Mouse (Mus musculus) olfactory bulb, adult 2 months (tissue): ENCODE measurements at regions not wholly inside any gene's neighbourhood (a gene's known extent, or its start where the extent isn't known, plus 50 kb on each side); places are given as distances from the start of the nearest gene placed in this dataset.
"Not testable (repeated sequence)": the region's sequence is repeated elsewhere in the genome, so short reads cannot be mapped to it uniquely, and the experiment has no call there.

Experiments used
- H3K27ac ChIP-seq: fragments of 200-500 bp; 2 replicates; pipeline ENCODE4 v1.5.1; 2012; ENCODE audit warnings: low read depth, low read length; ENCODE audit not compliant: insufficient read depth
- H3K4me1 ChIP-seq: fragments of 200-500 bp; 2 replicates; pipeline ENCODE4 v1.6.1; 2012; ENCODE audit warnings: low read length; ENCODE audit not compliant: control insufficient read depth, insufficient read depth
- H3K4me3 ChIP-seq: fragments of 200-500 bp; 2 replicates; pipeline ENCODE4 v1.5.1; 2012; ENCODE audit warnings: mild to moderate bottlenecking, low read depth, low read length, moderate library complexity; ENCODE audit not compliant: insufficient read depth
- CTCF ChIP-seq: fragments of 200-500 bp; IDR thresholded peaks from 2 replicates; pipeline ENCODE4 v1.5.1; 2012; ENCODE audit warnings: low read depth, mild to moderate bottlenecking, low read length, moderate library complexity; ENCODE audit not compliant: insufficient read depth
- POLR2A ChIP-seq: fragments of 200-500 bp; IDR thresholded peaks from 2 replicates; pipeline ENCODE4 v1.6.1; 2012; ENCODE audit warnings: mild to moderate bottlenecking, low read depth, low read length, moderate library complexity; ENCODE audit not compliant: insufficient read depth
- WGBS: fragments of 180-500 bp; shearing (Covaris S2); methylation state at CpG from one replicate; pipeline ENCODE4 v1.1.7; 2018; 5-methylcytosine and 5-hydroxymethylcytosine counted together

- no peaks in the 10 kb centered on the region for H3K4me1 ChIP-seq
- WGBS: 28% methylated on average over 11 of the region's 11 CpGs
- no peak overlapping the region for H3K4me3 ChIP-seq
These were observed 183.8 kb downstream of the Basp1 start for GRCm38 (mm10) chr15:25229807-25230206.

GRCm38 (mm10) chr15:25227496-25227895, 186.1 kb downstream of the Basp1 start:
- H3K27ac ChIP-seq: no peak overlapping the region
- no peaks in the 10 kb centered on the region for H3K4me1 ChIP-seq
- no peak for TF ChIP-seq POLR2A
- 76% methylated on average over 7 of the region's 7 CpGs for WGBS
- H3K4me3 ChIP-seq: no peak overlapping the region

More at GRCm38 (mm10) chr15:25229807-25230206, 183.8 kb downstream of the Basp1 start:
- TF ChIP-seq CTCF (no peak), POLR2A (no peak)
- no peak overlapping the region for H3K27ac ChIP-seq

GRCm38 (mm10) chr15:25225936-25226335, 187.6 kb downstream of the Basp1 start:
- TF ChIP-seq POLR2A (no peak), CTCF (no peak)
- WGBS: 46% methylated on average over 3 of the region's 3 CpGs
- no peak overlapping the region for H3K4me3 ChIP-seq

GRCm38 (mm10) chr15:25225431-25225830, 188.1 kb downstream of the Basp1 start:
- Histone ChIP-seq H3K4me1 (no peaks in the 10 kb centered on the region), H3K27ac (no peak overlapping the region), H3K4me3 (no peak overlapping the region)
- 50% methylated on average over 3 of the region's 3 CpGs for WGBS
- no peak for TF ChIP-seq CTCF
- no peak for TF ChIP-seq POLR2A

More at GRCm38 (mm10) chr15:25225936-25226335, 187.6 kb downstream of the Basp1 start:
- Histone ChIP-seq H3K4me1 (no peaks in the 10 kb centered on the region), H3K27ac (no peak overlapping the region)

- Histone ChIP-seq H3K4me3 (no peak overlapping the region), H3K27ac (no peak overlapping the region), H3K4me1 (no peaks in the 10 kb centered on the region)
- 89% methylated on average over 4 of the region's 4 CpGs for WGBS
- no peak for TF ChIP-seq POLR2A
- TF ChIP-seq CTCF: no peak
These were observed 191.8 kb downstream of the Basp1 start for GRCm38 (mm10) chr15:25221749-25222148.

GRCm38 (mm10) chr15:25216375-25216774, 197.2 kb downstream of the Basp1 start:
- 71% methylated on average over 1 of the region's 1 CpGs for WGBS
- Histone ChIP-seq H3K27ac (no peak overlapping the region), H3K4me3 (no peak overlapping the region), H3K4me1 (no peaks in the 10 kb centered on the region)
- no peak for TF ChIP-seq POLR2A
- TF ChIP-seq CTCF: no peak

- Histone ChIP-seq H3K4me1 (no peaks in the 10 kb centered on the region), H3K4me3 (no peak overlapping the region), H3K27ac (no peak overlapping the region)
- WGBS: 87% methylated on average over 3 of the region's 3 CpGs
- TF ChIP-seq CTCF: no peak
- TF ChIP-seq POLR2A: no peak
These were observed 211.5 kb downstream of the Basp1 start for GRCm38 (mm10) chr15:25202097-25202496.

- 94% methylated on average over 23 of the region's 23 CpGs for WGBS
- not testable (repeated sequence) for H3K4me3 ChIP-seq
These were observed 213.3 kb downstream of the Basp1 start for GRCm38 (mm10) chr15:25200249-25200648.

GRCm38 (mm10) chr15:25187881-25188326, 225.7 kb downstream of the Basp1 start:
- no peak for TF ChIP-seq POLR2A
- TF ChIP-seq CTCF: no peak
- Histone ChIP-seq H3K27ac (no peak overlapping the region), H3K4me3 (no peak overlapping the region), H3K4me1 (no peaks in the 10 kb centered on the region)
- WGBS: 36% methylated on average over 2 of the region's 2 CpGs

More at GRCm38 (mm10) chr15:25200249-25200648, 213.3 kb downstream of the Basp1 start:
- not testable (repeated sequence) for H3K27ac ChIP-seq, H3K4me1 ChIP-seq

- TF ChIP-seq CTCF (no peak), POLR2A (no peak)
- 90% methylated on average over 6 of the region's 6 CpGs for WGBS
- no peak overlapping the region for H3K4me3 ChIP-seq
- no peak overlapping the region for H3K27ac ChIP-seq
- H3K4me1 ChIP-seq: no peaks in the 10 kb centered on the region
These were observed 240.8 kb downstream of the Basp1 start for GRCm38 (mm10) chr15:25172755-25173154.
